Mouse (Mus musculus): ENCODE results near the gene Foxf1.
A peak's percentile ranks its signal among the peaks of the same experiment; 100 is the strongest.

The Foxf1 gene

GRCm38 (mm10) chr8:121082218-121083092 lies 1.7 kb upstream of the Foxf1 start:
- DNase-seq = no peak

DNA sequence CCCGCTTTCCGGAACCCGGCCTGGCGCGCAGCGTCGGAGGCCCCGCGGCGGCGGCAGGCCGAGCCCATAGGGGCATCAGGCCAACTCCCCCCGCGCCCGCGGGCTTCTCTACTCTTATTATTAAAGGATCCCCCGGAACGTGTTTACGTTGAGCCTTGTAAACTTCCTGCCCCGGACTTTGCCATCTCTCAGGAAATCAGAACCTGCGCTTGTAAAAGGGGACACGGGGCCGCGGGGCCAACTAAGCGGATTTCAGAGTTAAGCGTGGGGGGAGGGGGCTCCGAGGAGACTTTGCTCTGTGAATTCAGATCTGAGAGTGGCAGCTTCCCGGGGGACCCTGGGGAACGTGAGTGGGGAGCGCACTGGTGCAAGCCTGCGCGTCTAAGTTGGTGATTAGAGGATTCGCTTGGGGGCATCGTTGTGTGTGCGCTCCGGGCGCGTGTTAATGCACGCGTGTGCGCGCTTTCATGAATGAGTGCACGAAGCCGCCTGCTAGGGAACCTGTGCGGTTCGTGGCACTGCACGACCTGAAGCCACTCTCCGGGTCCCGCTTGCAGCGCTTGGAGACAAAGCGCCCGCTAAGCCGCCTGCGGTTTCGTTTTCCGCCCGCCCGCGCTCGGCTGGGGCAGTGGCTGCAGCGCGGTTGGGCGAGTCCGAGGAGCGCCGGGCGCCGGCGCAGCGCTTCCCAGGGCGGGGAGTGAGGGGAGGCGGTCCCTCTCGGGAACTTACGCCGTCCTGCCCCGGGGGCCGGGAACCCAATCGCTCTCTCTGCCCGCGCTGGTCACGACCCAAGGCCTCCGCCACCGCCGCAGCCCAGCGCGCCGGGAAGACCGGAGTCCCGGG lies 872 bp upstream of the Foxf1 start:
- peak; percentile 56 for DNase-seq

- DNase-seq = no peak
These were observed 313 bp upstream of the Foxf1 start for GRCm38 (mm10) chr8:121083936-121084209.

DNA sequence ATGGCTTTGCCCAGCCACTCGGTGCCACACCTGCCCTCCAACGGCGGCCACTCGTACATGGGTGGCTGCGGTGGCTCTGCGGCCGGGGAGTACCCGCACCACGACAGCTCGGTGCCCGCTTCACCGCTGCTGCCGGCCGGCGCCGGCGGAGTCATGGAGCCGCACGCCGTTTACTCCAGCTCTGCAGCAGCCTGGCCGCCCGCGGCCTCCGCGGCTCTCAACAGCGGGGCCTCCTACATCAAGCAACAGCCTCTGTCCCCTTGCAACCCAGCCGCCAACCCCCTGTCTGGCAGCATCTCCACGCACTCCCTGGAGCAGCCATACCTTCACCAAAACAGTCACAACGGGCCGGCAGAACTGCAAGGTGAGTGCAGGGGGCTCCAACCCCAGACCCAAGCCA lies 825 bp downstream of the Foxf1 start:
- DNase-seq = no peak

- DNase-seq = no peak
These were observed 1.4 kb downstream of the Foxf1 start for GRCm38 (mm10) chr8:121085561-121085960.

- no peak for DNase-seq
These were observed 2.1 kb downstream of the Foxf1 start for GRCm38 (mm10) chr8:121086004-121086900.

DNA sequence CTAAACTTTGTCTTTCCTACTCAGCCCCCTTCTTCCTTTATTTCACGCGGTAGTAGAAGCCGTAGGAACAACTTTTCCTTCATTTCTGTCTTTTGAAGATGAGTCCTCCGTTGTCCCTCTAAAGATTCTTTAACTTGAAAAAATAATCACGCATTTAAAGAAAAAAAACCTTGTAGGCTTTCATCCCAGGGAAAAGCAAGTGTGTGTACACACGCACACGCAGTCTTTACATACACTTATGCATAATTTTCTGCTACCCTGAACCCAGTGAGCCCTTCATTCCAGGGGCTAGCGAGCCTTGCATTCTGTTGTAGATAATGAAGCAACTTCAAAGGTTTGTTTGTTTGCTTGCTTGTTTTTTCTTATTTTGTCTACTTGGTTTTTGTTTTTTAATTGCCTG lies 4.1 kb downstream of the Foxf1 start:
- no peak for DNase-seq

DNA sequence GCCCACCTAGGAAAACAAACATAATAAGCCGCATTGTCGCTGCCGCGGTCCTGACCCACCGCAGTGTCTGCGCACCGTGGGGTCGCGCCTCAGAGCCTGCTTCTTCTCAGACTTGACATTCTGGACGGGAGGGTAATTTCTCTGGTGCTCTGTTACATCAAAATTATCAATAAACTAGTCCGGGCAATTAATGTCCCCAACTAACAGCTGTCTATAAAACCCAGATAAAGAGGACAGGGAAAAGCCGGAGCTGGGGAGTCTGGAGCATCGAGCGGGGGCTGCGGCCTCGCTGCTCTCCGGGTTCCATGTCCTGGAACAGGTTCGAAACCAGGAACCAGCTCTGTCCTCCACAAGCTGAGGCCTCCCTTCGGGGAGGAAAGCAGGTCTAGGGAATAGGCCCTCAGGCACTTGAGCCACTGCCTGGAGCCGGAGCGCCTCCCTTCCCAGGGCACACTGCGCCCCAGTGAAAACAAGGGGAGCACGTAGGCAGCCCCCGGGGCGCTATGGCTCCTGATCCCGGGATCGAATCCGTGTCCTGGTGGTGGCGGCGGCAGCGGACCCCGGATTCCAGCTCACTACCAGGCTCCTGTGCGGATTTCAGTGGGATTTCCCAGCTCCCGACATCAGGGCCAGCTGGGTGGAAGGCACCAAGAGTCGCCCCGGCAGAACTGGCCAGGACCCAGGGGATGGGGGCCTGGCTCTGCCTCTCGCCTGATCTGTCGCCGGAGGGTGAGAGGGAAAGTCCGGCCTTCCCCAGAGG lies 4.9 kb downstream of the Foxf1 start:
- DNase-seq = no peak

DNA sequence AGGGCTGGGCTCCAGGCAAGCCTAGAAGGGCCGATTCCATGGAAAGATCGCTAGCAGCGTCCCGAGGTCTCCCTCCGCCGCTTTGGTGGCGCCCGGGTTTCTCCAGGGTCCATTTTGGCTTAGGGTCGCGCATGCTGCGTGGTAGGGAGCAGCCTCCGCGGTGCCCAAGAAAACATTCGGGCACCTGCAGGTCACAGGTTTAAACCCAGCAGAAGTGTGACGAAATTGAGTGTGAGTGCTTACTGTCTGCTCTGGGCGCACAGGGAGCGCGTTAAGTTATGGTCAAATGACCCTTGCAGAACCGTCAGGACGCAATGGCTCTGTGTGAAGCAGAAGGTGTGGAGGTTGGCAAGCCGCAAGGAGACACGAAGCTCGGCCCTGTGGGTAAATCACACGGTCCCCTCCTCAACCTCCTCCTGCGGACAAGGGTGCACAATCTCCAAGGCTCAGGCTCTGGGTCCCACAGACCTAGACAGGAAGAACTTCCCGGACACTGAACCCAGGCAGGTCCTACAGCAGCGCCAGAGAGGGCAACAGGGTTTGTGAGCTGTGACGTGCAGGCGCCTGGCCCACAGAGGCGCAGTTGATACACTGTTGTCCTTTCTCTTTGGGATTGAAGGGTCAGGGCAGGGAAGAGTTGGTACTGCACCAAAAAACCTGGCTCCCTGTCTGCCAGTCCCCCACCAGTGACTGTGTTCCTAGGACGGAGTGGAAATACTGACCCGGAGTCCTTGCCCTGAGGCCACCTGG lies 5.6 kb downstream of the Foxf1 start:
- DNase-seq = no peak

DNA sequence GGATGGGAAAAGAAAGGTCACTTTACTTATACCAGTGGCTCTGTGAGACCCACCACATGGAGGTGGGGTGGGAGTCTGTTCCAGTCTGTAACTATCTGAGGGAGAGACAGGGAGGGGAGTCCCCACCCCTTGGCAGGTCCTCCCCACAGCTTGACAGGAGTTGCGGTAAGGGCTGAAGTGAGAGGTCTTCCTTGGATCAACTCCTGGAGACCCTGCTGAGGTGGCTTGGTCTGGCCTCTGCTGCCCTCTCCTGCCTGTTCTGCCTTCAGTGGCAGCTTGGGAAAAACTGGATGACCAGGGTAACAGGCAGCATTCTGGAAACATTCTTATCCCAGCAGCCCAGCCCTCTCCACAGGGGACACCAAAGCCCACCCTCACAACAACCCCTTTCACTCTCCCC lies 6.5 kb downstream of the Foxf1 start:
- DNase-seq = no peak

DNA sequence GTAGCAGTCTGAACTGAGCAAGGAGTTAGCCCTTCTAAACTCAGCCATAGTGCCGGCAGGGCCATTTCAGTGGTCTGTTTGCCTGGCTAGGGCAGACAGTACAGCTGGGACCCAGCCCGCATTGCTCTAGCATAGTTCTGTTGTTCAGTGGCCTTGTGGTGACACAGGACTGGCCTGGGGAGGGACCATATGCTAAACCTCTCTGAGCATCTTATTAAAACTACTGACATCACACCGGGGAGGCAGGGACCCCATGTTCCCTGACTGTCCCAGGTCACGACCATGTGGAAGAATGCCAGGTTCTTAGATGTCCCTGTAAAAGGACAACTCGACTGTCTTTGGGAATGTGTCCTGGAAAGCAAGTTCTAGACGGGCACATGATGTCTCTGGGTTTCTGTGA lies 8.0 kb downstream of the Foxf1 start:
- DNase-seq = no peak

GRCm38 (mm10) chr8:121092627-121093026 lies 8.4 kb downstream of the Foxf1 start:
- peak; percentile 83 for DNase-seq

DNA sequence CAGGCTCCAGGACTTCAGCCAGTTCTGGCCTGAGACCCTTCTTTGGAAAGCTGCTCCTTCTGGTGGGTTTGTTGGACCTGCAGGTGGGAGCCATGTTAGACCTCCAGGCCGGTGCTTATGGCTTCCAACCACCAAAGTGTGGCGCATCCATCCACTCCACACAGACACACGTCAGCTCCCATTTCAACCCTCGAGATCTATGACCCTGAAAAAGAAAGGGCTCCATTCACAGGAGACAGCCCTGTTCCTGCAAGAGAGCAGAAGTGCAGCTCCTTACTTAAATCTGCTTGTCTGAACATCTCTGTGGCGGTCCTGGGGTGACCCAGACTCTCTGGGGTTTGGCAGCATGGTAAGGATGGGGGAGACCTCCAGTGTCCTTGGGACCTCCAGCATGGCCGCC lies 9.3 kb downstream of the Foxf1 start:
- no peak for DNase-seq

DNA sequence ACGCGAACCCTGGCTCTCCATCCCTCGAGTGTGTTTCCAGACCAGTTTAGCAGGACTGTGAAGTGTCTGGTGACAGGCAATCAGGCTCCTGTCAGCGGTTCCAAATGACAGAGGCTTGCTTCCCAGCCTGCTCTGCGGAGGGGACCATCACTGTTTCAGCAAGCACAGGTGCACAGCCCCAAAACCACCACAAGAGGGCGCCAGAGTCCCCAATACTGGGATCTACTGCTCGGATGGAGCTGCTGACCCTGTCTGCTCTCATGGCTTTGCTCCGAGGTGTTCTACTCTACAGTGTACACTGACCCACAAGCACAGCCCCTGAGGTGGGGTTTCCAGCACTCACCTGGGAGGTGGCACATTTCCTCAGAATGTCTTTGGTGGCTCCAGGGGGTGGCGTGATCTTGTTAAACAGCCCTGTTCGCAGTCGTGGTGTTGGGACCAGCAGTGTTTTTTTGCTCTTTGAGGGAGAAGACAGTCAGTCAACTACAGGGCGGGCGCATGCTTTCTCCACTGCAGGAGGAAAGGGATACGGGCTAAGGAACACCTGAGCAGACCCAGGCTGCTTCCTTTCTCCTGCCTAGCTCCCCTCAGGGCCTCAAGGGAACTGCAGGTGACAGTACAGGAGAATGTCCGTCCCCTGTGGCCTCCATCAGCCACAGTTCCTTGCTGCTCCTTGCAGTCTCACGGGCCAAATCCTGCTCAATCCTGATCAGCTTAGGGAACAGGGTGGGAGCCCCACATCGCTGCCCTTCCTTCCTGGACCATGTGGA lies 20.0 kb downstream of the Foxf1 start:
- peak; percentile 79 for DNase-seq

- peak; percentile 97 for DNase-seq
These were observed 23.8 kb downstream of the Foxf1 start, which contains the start of gene Mthfsd for GRCm38 (mm10) chr8:121107668-121108656. Gene Mthfsd (minus strand): TSS chr8:121108392.

- DNase-seq = no peak
These were observed 24.5 kb downstream of the Foxf1 start for GRCm38 (mm10) chr8:121108657-121109056.

GRCm38 (mm10) chr8:121111145-121111907 lies 27.1 kb downstream of the Foxf1 start:
- DNase-seq = no peak

- peak; percentile 88 for DNase-seq
These were observed 29.1 kb downstream of the Foxf1 start for GRCm38 (mm10) chr8:121113261-121113660.

DNA sequence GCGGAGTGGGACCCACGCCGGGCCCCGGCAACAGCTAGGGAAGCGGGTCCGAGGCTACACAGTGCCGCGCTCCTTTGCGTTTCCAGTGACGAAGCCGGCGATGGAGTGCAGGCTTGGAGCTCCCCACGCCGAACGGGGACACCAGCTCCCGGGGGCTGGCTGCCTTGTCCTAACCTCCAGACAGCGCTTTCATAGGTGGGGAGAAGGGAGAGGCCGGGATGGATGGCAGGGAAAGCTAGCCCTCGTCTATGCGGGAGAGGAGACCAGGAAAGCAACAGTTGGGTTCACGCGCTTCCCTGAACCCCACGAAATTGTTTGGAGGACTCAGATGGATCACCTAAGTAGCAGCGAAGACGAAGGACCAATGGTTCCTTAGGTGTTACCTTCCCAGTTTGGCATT lies 30.9 kb downstream of the Foxf1 start:
- DNase-seq = no peak
